Mouse (Mus musculus) hindbrain, embryonic 14.5 days (tissue): ENCODE results near the gene Dctn2. TPM values are rescaled to one million over a fixed set of nuclear protein-coding genes. Genes with fewer than 3 reads are reported as not detected.
A peak's percentile ranks its signal among the peaks of the same experiment; 100 is the strongest.

ENCODE experiments used
- ATAC-seq: fragments of 200-750 bp; cut with Nextera tagmentation; 2 replicates; pipeline ENCODE4 v1.8.0; 2017; ENCODE audit warnings: moderate number of reproducible peaks, mild to moderate bottlenecking, moderate TSS enrichment, moderate library complexity; ENCODE audit not compliant: low FRiP score
- DNase-seq: peaks from one replicate; pipeline ENCODE4 v3.0.0-alpha.2; 2015; ENCODE audit warnings: low spot score
- H3K27ac ChIP-seq: fragments of 300-500 bp; sonication (generic); 2 replicates; pipeline ENCODE4 v1.5.1; 2014; ENCODE audit warnings: mild to moderate bottlenecking, moderate library complexity
- H3K27me3 ChIP-seq: fragments of 300-500 bp; sonication (generic); 2 replicates; pipeline ENCODE4 v1.6.1; 2014; ENCODE audit warnings: mild to moderate bottlenecking, low read length, mixed read lengths; ENCODE audit not compliant: control insufficient read depth, insufficient read depth
- H3K36me3 ChIP-seq: fragments of 300-500 bp; sonication (generic); replicated peaks from 2 replicates; pipeline ENCODE4 v1.6.1; 2014; ENCODE audit not compliant: control insufficient read depth, insufficient read depth
- H3K4me1 ChIP-seq: fragments of 300-500 bp; sonication (generic); replicated peaks from 2 replicates; pipeline ENCODE4 v1.6.1; 2014; ENCODE audit warnings: antibody characterized with exemption, low read length, mixed read lengths; ENCODE audit not compliant: control insufficient read depth, insufficient read depth
- H3K4me2 ChIP-seq: fragments of 300-500 bp; sonication (generic); replicated peaks from 2 replicates; pipeline ENCODE4 v1.6.1; 2014; ENCODE audit warnings: mild to moderate bottlenecking, moderate library complexity
- H3K4me3 ChIP-seq: fragments of 300-500 bp; sonication (generic); replicated peaks from 2 replicates; pipeline ENCODE4 v1.5.1; 2014; ENCODE audit warnings: mild to moderate bottlenecking, low read length
- H3K9ac ChIP-seq: fragments of 300-500 bp; sonication (generic); 2 replicates; pipeline ENCODE4 v1.6.1; 2014
- H3K9me3 ChIP-seq: fragments of 300-500 bp; sonication (generic); 2 replicates; pipeline ENCODE4 v1.6.1; 2016; ENCODE audit warnings: low read length; ENCODE audit not compliant: control insufficient read depth
- WGBS: fragments of 180-500 bp; shearing (Covaris S2); extraction: QIAGEN DNeasy Blood & Tissue Kit; methylation state at CpG from one replicate; pipeline ENCODE4 v1.1.7; 2014; 5-methylcytosine and 5-hydroxymethylcytosine counted together
- polyA plus RNA-seq: library from polyadenylated mRNA; unstranded; fragments of >200 nt; fragmentation: Nextera tagmentation; extraction: Ambion mirVana; gene quantifications from 2 replicates; pipeline ENCODE4 v1.2.1, GENCODE M21; 2014

Gene Dctn2
- polyA plus RNA-seq, 1 experiment from 2014 or later: 281 TPM

DNA sequence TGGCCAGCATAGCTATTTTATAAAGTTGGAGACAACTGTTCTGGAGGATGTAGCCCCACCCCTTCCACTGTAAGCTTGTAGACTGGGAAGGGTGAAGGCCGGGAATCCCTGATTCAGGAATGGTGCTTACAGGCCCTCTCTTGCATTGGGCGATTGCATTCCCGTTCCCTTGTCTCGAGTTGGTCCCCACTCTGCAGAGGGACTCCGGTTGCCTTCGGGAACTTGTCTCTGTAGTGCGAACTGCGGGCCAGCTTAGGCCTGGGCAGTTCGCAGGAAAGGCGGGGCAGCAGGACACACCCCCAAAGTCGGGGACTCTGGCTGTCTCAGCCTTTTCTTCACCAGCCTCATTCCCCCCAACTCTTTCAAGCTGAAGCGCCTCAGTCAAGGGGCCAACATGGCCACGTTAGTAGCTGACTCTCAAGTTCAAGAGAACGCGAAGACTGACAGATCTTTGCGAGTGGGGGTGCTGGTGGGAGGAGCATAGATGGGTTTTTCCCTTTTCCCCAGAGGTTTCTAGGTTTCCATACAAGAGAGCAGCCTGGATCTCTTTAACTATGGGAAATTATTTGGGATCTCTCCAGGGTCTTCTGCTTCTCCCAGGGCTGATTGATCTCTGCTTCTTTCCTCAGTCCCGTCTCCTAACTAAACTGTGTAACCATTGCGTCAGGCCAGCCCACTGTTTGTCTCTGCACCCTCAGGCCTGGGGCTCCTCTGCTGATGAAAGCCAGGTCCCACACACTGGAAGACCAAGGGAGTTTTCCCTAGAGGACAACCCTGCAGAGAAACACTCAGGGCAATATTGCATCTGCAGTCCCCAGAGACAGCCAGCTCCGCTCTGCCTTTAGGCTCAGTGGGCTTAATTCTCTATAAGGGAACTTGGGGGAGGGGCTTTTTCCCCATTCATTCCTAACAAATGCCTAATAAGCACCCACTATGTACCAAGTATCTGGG is 25.0 kb downstream of the Dctn2 start:
- H3K27me3 ChIP-seq: no peaks in the 10 kb centered on the region
- DNase-seq (peak; percentile 34), ATAC-seq (peak; percentile 44)
- WGBS: 2% methylated on average over 19 of the region's 19 CpGs
- peaks cover 41% of the 10 kb centered on the region for H3K36me3 ChIP-seq
- H3K4me3 ChIP-seq: peak overlapping the region; percentile 78
- H3K4me2 ChIP-seq: peak overlapping the region; percentile 92
- H3K27ac ChIP-seq: peak overlapping the region; percentile 97
- no peaks in the 10 kb centered on the region for H3K9me3 ChIP-seq
- peak overlapping the region; percentile 63 for H3K9ac ChIP-seq
- peaks cover 44% of the 10 kb centered on the region for H3K4me1 ChIP-seq

- Histone ChIP-seq H3K4me1 (peaks cover 36% of the 10 kb centered on the region), H3K9ac (peak overlapping the region; percentile 63)
Observed at GRCm38 (mm10) chr10:127291881-127292638, 25.9 kb downstream of the Dctn2 start.

DNA sequence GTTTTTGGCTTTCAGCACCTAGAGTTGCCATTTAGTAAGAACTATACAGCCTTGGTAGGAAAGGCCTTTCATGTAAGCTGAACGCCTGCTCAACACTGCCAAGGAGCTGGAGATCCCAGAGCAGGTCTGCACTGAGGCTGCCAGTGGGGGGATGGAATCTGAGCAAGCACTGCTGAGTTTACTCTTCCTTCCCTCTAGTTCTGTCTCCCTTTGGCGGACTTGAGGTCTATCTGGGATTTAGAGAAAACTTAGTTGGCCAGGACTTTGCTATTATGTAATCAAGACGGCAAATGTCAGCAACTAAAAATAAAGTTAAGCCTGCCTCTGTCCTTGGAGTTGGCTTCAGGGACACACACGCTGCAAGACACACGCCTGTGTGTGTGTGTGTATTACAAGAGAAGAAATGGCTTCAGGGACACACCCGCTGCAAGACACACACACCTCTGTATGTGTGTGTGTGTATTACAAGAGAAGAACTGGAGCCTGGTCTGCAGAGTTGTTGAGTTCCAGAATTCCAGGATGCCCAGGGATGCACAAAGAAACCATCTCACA is 26.9 kb downstream of the Dctn2 start:
- ATAC-seq (no peak), DNase-seq (no peak)
- Histone ChIP-seq H3K4me1 (peaks cover 25% of the 10 kb centered on the region), H3K9me3 (no peaks in the 10 kb centered on the region), H3K27me3 (no peaks in the 10 kb centered on the region), H3K36me3 (peaks cover 46% of the 10 kb centered on the region), H3K27ac (no peak overlapping the region), H3K9ac (no peak overlapping the region; the same call in 1 of the 2 replicates), H3K4me3 (no peak overlapping the region), H3K4me2 (0 out of 2 replicates have a peak overlapping the region, but pooled peaks have one; percentile 92)
- 92% methylated on average over 6 of the region's 6 CpGs for WGBS

More at GRCm38 (mm10) chr10:127291881-127292638, 25.9 kb downstream of the Dctn2 start:
- H3K36me3 ChIP-seq: peaks cover 40% of the 10 kb centered on the region
- DNase-seq: no peak
- no peaks in the 10 kb centered on the region for H3K27me3 ChIP-seq
- H3K4me2 ChIP-seq: peak overlapping the region; percentile 92
- WGBS: 54% methylated on average over 5 of the region's 5 CpGs
- no peaks in the 10 kb centered on the region for H3K9me3 ChIP-seq
- peak overlapping the region; percentile 78 for H3K4me3 ChIP-seq
- no peak for ATAC-seq
- H3K27ac ChIP-seq: peak overlapping the region; percentile 97; the same call in 1 of the 2 replicates

DNA sequence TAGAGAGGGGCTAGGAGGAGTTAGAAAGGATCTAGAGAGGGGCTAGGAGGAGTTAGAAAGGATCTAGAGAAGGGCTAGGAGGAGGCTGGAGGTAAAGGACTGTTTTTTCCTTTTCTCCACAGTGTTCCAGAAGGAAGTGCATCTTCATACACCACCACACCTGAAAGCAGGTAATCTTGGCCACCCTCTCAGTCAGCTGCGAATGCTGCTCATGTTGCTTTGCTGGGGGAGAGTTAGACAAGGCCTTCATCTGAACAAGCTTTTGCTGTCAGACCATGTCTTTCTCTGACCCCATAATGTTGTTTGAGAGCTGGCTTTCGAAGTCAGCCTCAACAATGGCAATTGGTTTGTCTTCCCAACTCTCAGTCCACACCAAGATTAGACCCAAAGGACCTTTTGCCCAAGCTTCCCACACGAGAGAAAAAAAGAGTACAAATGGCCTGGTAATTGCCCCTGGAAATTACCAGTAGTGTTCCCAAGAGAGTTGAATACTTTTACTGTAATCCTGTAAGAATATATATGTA is 27.5 kb downstream of the Dctn2 start:
- Histone ChIP-seq H3K4me2 (no peak overlapping the region), H3K27me3 (no peaks in the 10 kb centered on the region), H3K4me1 (peaks cover 24% of the 10 kb centered on the region), H3K27ac (no peak overlapping the region), H3K4me3 (no peak overlapping the region), H3K9me3 (no peaks in the 10 kb centered on the region), H3K9ac (no peak overlapping the region), H3K36me3 (peaks cover 52% of the 10 kb centered on the region)
- 89% methylated on average over 3 of the region's 3 CpGs for WGBS
- DNase-seq (no peak), ATAC-seq (no peak)

DNA sequence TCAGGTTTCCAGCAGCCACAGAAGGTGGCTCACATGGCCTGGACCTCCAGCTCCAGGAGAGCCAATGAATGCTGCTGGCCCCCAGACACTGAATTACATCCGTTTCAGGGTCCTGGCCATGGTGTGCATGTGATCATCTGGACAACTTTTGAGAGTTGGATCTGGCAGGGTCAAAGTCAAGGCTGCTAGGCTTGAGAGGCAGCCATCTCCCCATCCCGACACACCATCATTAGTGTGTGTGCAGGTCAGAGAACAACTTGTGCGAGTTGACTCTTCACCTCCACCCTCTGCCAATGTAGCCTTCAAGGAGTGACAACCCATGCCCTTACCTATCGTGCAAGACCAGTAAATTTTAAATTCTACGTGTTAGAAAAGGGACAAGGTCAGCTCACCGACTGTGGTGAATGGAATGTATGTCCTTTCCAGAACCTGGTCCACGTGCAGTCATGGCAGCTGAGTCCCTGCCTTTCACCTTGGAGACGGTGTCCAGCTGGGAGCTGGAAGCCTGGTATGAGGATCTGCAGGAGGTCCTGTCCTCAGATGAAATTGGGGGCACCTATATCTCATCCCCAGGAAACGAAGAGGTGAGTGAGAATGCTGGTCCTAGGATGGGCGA is 28.8 kb downstream of the Dctn2 start:
- no peak overlapping the region for H3K4me3 ChIP-seq
- H3K9me3 ChIP-seq: no peaks in the 10 kb centered on the region
- no peak for ATAC-seq
- peaks cover 65% of the 10 kb centered on the region for H3K36me3 ChIP-seq
- no peak overlapping the region for H3K4me2 ChIP-seq
- WGBS: 93% methylated on average over 10 of the region's 10 CpGs
- DNase-seq: no peak
- H3K9ac ChIP-seq: no peak overlapping the region
- no peak overlapping the region for H3K27ac ChIP-seq
- H3K4me1 ChIP-seq: peaks cover 14% of the 10 kb centered on the region
- no peaks in the 10 kb centered on the region for H3K27me3 ChIP-seq

DNA sequence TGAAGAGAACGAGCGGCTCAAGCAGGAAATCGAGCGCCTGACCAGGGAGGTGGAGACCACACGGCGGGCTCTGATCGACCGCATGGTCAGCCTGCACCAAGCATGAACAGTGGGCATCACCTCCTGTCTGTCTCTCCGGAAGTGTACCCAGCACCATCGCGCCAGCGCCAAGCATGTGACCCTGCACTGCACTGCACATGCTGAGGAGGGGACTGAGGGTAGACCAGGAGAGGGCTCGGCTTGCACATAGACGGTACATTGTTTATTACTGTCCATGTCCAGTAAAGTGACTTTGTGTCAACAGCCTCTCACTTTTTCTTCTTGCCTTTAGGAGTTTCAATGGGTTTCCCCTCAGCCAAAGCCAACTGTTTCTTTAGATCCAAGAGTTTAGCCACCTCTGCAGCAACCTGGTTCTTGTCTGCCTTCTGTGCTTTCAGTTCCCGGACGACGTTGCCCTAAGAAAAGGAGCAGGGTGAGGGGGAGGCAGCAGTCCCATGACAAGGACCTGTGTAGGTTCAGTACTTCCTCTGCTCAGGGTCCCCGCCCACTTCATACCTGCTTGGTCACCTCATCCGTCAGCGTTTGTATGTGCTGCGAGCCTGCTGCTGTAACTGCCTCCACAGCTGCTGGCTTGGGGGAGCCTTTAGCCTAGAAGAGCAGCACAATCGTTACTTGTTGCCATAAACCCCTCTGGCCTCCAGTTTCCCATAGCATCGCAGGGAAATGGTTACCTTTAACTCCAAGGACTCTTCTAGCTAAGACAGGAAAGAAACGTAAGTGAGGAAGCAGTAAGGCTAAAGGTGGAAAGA is 30.0 kb downstream of the Dctn2 start:
- peaks cover 77% of the 10 kb centered on the region for H3K36me3 ChIP-seq
- 94% methylated on average over 24 of the region's 24 CpGs for WGBS

GRCm38 (mm10) chr10:127297015-127297871 is 31.1 kb downstream of the Dctn2 start:
- ATAC-seq: no peak
- Histone ChIP-seq H3K4me1 (peaks cover 4% of the 10 kb centered on the region), H3K36me3 (peaks cover 87% of the 10 kb centered on the region), H3K9ac (no peak overlapping the region), H3K4me2 (no peak overlapping the region), H3K4me3 (no peak overlapping the region), H3K27me3 (no peaks in the 10 kb centered on the region), H3K9me3 (no peaks in the 10 kb centered on the region), H3K27ac (no peak overlapping the region)
- whole genome bisulfite sequencing: 94% methylated on average over 16 of the region's 16 CpGs
- DNase-seq: no peak

More for the DNA sequence above, 30.0 kb downstream of the Dctn2 start:
- Histone ChIP-seq H3K4me1 (peaks cover 13% of the 10 kb centered on the region), H3K9ac (no peak overlapping the region), H3K4me3 (no peak overlapping the region), H3K27ac (no peak overlapping the region), H3K27me3 (no peaks in the 10 kb centered on the region), H3K9me3 (no peaks in the 10 kb centered on the region), H3K4me2 (no peak overlapping the region)
- DNase-seq (no peak), ATAC-seq (no peak)
